Mouse (Mus musculus) spleen, adult 18-20 months (tissue): Measurements from ENCODE around the gene Tmem125.

ENCODE experiments used
- DNase-seq, 2 experiments: peaks; one replicate each; pipeline ENCODE4 v3.0.0; 2022; ENCODE audit warnings: mixed read lengths in 2 of 2

The Tmem125 gene

GRCm38 (mm10) chr4:118543592-118544260, at the start of gene Tmem125:
TSS of gene Tmem125 (minus strand) at chr4:118544044.
- DNase-seq, result peak in 1 of 2 experiments; percentile 21

GRCm38 (mm10) chr4:118589733-118590130, 45.9 kb upstream of the Tmem125 start:
- DNase-seq, result no peak

- DNase-seq, result no peak
These were observed 45.3 kb upstream of the Tmem125 start for GRCm38 (mm10) chr4:118589053-118589732.

- no peak for DNase-seq
These were observed 38.8 kb upstream of the Tmem125 start for GRCm38 (mm10) chr4:118582629-118583028.

GRCm38 (mm10) chr4:118581508-118581907, 37.7 kb upstream of the Tmem125 start:
- no peak for DNase-seq

- DNase-seq, result peak in 1 of 2 experiments; percentile 34
These were observed 35.5 kb upstream of the Tmem125 start for GRCm38 (mm10) chr4:118579313-118579712.

GRCm38 (mm10) chr4:118576097-118576496, 32.3 kb upstream of the Tmem125 start:
- peak; percentile 21 to 73 for DNase-seq

GRCm38 (mm10) chr4:118571441-118571840, 27.6 kb upstream of the Tmem125 start:
- DNase-seq, result no peak

GRCm38 (mm10) chr4:118569320-118569719, 25.5 kb upstream of the Tmem125 start:
- DNase-seq, result no peak

- no peak for DNase-seq
These were observed 24.9 kb upstream of the Tmem125 start for GRCm38 (mm10) chr4:118568709-118569108.

GRCm38 (mm10) chr4:118566161-118566676, 22.4 kb upstream of the Tmem125 start:
- peak in 1 of 2 experiments; percentile 15 for DNase-seq

GRCm38 (mm10) chr4:118564926-118565279, 21.1 kb upstream of the Tmem125 start:
- DNase-seq, result no peak

GRCm38 (mm10) chr4:118564062-118564925, 20.4 kb upstream of the Tmem125 start:
- no peak for DNase-seq

- DNase-seq, result no peak
These were observed 9.3 kb upstream of the Tmem125 start for GRCm38 (mm10) chr4:118553039-118553649.

GRCm38 (mm10) chr4:118548130-118548480, 4.3 kb upstream of the Tmem125 start:
- DNase-seq, result peak; percentile 19 to 54

GRCm38 (mm10) chr4:118547424-118548129, 3.7 kb upstream of the Tmem125 start:
- peak; percentile 60 to 77 for DNase-seq

- DNase-seq, result no peak
These were observed 740 bp upstream of the Tmem125 start for GRCm38 (mm10) chr4:118544441-118545127.

GRCm38 (mm10) chr4:118543158-118543530, 700 bp downstream of the Tmem125 start:
- no peak for DNase-seq

- no peak for DNase-seq
These were observed 1.2 kb downstream of the Tmem125 start for GRCm38 (mm10) chr4:118542510-118543157.

GRCm38 (mm10) chr4:118539904-118540303, 3.9 kb downstream of the Tmem125 start:
- DNase-seq, result no peak

GRCm38 (mm10) chr4:118537801-118538200, 6.0 kb downstream of the Tmem125 start:
- no peak for DNase-seq
